Mouse (Mus musculus): Measurements from ENCODE around the gene Gpm6b.

Gpm6b gene

GRCm38 (mm10) chrX:166307437-166308222 lies 68.9 kb downstream of the Gpm6b start:
- DNase-seq = no peak

DNA sequence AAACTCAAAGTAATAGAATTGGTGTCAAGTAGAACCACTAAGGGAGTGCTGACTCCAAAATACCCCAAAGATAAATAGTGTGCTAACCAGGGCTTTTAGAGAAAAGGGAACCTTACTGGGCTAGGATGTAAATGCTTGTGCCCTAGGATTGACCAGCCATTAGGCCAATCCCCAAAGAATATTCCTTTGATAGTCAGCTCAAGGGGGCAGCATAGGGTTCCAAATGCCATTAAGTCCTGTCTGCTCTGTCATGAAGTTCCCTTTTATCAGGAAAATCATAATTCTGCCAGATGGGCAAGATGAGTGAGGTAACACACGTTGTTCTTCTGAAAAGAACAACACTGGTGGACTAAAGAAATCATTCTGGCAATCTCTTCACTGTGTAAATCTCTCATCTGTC lies 70.1 kb downstream of the Gpm6b start:
- peak; percentile 8 to 22 for DNase-seq

DNA sequence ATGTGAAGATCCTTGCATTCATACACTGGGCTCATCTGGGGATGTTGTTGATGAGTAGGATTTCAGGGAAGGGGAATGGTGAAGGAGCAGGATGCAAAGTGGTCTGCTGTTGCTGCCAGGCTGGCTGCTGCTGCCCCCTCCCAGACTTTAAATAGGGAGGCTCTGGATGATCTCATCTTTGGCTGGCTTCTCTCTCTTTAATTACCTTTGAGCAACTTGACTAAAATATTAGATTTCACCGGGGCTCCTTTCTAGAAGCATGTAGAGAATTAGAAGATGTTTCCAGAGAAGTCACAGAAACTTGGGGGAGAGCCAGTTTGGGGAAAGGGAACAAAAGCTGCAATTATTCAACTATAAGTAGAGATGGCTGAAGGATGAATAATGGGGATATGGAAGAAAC lies 76.5 kb downstream of the Gpm6b start:
- DNase-seq = no peak

DNA sequence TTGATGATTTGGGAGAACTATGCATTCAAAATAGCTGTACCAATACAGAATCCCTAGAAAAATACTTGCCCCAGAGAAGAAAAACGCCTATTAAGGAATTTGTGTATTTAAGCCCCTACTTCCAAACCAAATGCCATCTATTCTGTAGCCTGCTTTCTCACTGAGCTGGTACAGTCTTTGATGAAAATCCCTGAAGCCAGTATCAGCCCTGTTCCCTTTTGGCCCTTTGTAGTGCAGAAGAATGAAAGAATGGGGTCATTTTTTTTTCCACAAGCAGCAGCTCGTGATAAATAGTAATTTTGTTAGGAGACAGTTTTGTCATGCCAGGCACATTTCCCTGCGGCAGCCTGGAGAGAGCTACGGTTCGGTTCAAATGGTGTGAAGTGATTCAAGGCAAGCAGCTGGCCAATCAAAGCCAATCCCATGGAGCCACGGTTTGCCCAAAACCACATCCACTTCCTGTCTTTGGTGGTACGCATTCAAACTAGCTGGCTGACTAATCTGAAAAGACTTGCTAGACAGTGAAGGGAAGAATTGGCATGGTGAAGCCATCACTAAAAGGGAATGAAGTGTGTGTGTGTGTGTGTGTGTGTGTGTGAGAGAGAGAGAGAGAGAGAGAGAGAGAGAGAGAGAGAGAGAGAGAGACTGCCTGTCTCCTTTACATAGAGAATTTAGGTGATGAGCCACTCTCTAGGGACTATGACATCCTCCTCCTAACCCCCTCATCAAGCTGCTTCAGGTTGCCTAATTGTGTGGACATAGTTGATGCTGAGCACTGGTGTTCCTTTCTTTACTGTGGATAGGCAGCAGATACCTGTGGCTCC lies 78.1 kb downstream of the Gpm6b start:
- DNase-seq = no peak

- DNase-seq = no peak
Measured at GRCm38 (mm10) chrX:166317376-166317679, 78.6 kb downstream of the Gpm6b start.

- no peak for DNase-seq
Measured at GRCm38 (mm10) chrX:166323226-166323625, 84.5 kb downstream of the Gpm6b start.

DNA sequence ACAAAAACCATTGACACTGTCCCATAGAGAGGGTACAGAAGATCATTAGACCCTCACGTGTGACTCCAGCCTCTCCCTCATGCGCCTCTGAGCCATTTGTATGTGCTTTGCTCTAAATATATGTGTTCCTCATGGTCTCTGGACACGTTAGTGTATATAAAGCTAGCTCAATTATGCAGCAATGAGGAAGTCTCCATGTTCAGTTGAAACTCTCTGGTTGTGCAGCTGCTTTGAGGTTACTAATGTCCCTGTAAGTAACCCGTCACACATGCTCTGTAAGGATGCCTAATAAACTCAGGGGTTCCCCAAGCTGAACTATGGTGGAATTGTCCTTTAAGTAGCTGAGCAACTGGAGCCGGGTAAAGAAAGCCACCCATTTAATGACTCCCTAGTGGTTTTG lies 88.9 kb downstream of the Gpm6b start:
- DNase-seq = no peak

DNA sequence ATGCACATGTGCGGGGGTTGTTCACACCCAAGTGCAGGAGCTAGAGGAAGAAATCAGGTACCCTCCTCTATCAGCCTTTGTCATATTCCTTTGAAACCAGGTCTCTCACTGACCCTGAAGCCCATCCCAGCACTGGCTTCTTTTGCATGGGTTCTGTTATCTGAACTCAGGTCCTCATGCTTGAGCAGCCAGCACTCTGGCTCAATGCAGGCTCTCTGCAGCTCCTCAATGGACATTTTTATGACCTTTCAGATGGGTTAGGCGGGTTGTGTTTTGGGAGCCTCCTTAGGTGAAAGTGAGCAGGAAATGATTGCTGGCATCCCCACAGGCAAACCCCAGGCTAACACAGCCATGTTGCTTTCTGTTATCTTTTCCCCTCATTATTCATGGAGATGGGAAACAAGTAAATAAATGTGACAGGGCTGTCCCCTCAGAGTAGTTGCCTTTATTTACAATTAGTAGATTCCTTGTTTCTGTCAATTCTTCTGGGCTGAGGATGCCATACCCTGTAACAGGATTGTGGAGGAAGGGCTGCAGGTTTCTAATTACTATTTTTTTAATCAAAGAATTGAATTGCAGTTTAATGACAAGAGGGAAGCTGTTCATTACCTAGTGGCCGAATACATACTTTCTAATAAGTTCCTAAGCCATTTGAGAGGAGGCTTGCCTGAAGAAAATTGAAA lies 89.6 kb downstream of the Gpm6b start:
- no peak for DNase-seq

- DNase-seq = peak in 1 of 2 experiments; percentile 13
Measured at GRCm38 (mm10) chrX:166328904-166329451, 90.3 kb downstream of the Gpm6b start.

- peak in 1 of 2 experiments; percentile 1 for DNase-seq
Measured at GRCm38 (mm10) chrX:166334516-166335136, 95.9 kb downstream of the Gpm6b start.

DNA sequence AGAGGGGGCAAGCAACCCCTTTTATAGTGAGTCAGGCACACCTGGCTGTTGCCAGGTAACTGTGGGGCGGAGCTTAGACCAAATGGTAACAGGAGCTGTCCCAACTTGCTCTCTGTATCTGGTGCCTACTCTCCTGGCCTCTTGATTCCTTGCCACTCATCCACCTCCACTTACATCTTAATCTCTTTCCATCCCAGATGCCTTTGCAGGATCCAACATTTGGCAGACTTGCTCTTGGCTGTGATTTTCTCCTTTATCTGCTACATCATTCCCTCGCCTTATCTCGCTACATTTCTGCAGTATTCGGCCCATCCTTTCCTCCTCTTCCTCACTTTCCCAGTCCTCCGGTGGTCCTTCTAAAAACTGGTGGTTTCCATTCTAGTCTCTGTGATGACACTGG lies 99.6 kb downstream of the Gpm6b start:
- no peak for DNase-seq

DNA sequence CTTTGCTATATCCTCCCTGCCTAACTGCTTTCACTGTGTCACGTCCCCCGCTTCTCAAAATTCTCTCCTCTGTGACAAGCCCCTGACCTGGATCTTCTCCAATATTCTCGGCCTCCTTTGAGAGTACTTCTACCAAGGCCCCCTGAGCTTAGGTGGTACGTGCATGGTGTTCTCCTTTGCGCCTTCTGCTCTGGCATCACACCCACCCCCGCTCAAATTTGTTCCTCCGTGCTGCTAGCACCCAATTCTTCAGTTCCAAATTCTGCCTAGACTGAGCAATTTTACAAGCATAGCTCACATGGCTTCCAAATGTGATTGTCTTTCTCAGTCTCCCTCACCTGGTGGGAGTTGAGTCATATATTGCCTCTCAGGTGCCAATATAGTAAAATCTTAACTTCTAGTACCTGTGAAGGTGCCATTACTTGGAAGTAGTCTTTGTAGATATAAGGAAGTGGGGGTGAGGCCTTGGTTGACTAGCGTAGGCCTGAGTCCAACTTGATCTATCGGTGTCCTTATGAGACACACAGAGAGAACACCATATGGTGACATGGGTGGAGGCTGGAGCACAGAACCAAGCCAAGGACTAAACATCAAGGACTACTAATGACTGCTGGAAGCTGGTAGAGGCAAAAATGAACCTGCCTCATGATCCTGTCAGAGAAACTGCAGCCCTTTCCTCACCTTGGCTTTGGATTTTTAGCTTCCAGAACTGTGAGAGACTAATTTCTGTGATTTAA lies 100.2 kb downstream of the Gpm6b start:
- peak in 1 of 2 experiments; percentile 13 for DNase-seq

DNA sequence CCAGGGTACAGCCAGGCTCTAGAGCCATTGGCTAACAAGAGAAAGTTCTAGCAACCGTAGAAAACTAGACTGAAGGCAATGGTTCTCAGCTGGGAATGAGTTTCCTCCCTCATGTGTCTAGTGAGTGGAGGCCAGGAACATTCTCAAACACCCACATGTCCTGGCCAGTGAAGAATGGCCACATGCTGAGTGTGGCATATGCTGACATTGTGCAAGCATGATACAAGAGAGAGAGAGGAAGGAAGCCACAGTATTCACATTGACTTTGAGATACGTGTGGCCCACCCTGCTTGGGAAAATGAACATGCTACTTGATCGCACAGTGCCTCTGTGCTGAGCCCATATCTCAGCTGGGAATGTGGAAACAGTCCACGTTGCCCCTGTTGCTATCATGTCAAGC lies 101.2 kb downstream of the Gpm6b start:
- peak; percentile 44 to 53 for DNase-seq

GRCm38 (mm10) chrX:166341795-166342194 lies 103.1 kb downstream of the Gpm6b start:
- DNase-seq = no peak

- peak; percentile 52 to 58 for DNase-seq
Measured at GRCm38 (mm10) chrX:166344228-166345015, 105.7 kb downstream of the Gpm6b start.

DNA sequence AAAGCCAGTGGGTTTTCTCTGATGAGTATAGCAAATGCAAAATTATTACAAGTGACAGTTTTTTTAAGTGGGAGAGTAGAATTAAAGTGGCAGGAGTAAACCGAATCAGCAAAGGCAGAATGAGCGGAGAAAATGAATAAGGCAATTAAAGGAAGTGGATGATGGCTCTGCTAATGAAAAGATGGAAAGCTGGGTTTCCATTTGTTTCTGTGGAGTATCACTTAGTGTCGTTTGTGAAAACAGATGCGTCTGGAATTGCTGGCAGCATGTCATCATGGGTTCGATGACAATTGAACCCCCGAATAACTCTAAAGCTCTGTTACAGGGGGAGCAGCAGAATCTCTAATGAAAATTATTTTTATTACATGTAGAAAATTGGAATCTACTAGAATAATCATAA lies 109.4 kb downstream of the Gpm6b start:
- no peak for DNase-seq

- no peak for DNase-seq
Measured at GRCm38 (mm10) chrX:166348634-166349033, 109.9 kb downstream of the Gpm6b start.

DNA sequence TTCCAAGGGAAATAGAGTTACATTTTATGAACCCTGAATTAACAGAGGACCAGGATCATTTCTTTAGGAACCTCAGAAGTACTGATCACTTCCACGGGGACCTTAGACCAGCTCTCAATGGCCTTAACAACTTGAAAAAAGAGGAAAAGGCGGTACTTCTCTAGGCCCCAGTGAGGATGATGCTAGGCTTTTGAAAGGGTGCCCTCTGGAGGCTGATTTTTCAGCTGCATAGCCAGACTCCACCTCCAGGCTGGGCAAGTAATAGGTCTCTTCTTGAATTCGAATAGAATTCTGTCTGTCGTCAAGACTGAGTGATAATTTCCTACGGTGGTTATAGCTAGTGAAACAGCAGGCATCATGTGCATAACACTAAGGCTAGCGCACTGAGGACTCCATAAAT lies 113.1 kb downstream of the Gpm6b start:
- peak; percentile 65 to 72 for DNase-seq

DNA sequence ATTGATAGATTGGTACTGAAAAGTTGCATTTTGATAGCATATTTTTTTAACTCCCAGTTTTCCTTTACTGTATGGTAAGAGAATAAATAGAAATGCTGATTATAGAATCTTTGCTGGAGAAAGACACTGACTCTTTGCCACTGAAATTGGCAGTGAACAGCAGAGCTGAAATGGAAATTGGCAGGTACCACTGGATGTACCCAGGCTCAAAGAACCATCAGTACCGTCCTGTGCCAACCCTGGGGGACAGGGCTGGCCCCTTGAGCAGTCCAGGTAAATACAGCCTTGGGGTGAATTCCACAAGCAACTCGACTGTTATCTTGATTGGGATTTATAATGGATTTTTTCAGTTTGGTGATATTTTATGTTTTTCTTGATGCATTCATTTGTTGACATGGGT lies 114.7 kb downstream of the Gpm6b start:
- no peak for DNase-seq

GRCm38 (mm10) chrX:166354913-166355312 lies 116.2 kb downstream of the Gpm6b start:
- no peak for DNase-seq

- no peak for DNase-seq
Measured at GRCm38 (mm10) chrX:166356276-166356675, 117.6 kb downstream of the Gpm6b start.

Measured in cerebellum, postnatal 36 days (tissue).